ENCODE assay signal across 11 mouse cellular contexts in genomic region chr1:166964508-166964907, GRCm38 (mm10). TPM values are rescaled to one million over a fixed set of nuclear protein-coding genes. Genes with fewer than 3 reads are reported as not detected.
DNase-seq lines count a peak whose midpoint lies in the region; ATAC-seq lines count a peak whose summit lies in the region.
"Had no signal": no experiment of that assay in that cellular context is flagged by ENCODE, and none has a peak within 500 bp of the region (broad histone marks: within the 10 kb centered on the region; RNA-seq: fewer than 3 reads in every experiment).

No protein-coding gene starts in this region.

- 29% methylated on average over 10 of the region's 10 CpGs for WGBS in kidney, embryonic 15.5 days
- WGBS in neural tube, embryonic 11.5 days: 32% methylated on average over 10 of the region's 10 CpGs

- H3K4me3 ChIP-seq in kidney, embryonic 15.5 days (replicated peaks): no peak overlapping the region
- no peak overlapping the region for H3K4me3 ChIP-seq in neural tube, embryonic 11.5 days (ENCODE audit: low read depth, low read length)
- H3K4me3 ChIP-seq: forebrain, embryonic 13.5 days; limb, embryonic 13.5 days; neural tube, embryonic 13.5 days had no signal

- peak; percentile 64; the same call in 1 of the 2 replicates for ATAC-seq in kidney, embryonic 15.5 days (replicated peaks; ENCODE audit: low FRiP score)
- no peak for ATAC-seq in neural tube, embryonic 11.5 days (ENCODE audit: insufficient read depth, low FRiP score, low TSS enrichment)
- ATAC-seq in granulocyte monocyte progenitor cell, adult 5-6 weeks (replicated peaks; ENCODE audit: poor library complexity, severe bottlenecking): no peak
- ATAC-seq: forebrain, embryonic 13.5 days had no signal

- H3K9ac ChIP-seq in kidney, embryonic 15.5 days: no peak overlapping the region
- H3K9ac ChIP-seq in neural tube, embryonic 11.5 days (ENCODE audit: low read length): no peak overlapping the region
- H3K9ac ChIP-seq: forebrain, embryonic 13.5 days; limb, embryonic 13.5 days; neural tube, embryonic 13.5 days had no signal

- no peak overlapping the region for H3K4me2 ChIP-seq in kidney, embryonic 15.5 days
- no peak overlapping the region for H3K4me2 ChIP-seq in neural tube, embryonic 11.5 days (ENCODE audit: low read depth)
- H3K4me2 ChIP-seq: forebrain, embryonic 13.5 days; limb, embryonic 13.5 days; neural tube, embryonic 13.5 days had no signal

- H3K27me3 ChIP-seq in kidney, embryonic 15.5 days: no peaks in the 10 kb centered on the region
- H3K27me3 ChIP-seq in neural tube, embryonic 11.5 days (ENCODE audit: control insufficient read depth, insufficient read depth, low read length): no peaks in the 10 kb centered on the region
- H3K27me3 ChIP-seq: forebrain, embryonic 13.5 days; limb, embryonic 13.5 days; neural tube, embryonic 13.5 days had no signal

- H3K36me3 ChIP-seq in kidney, embryonic 15.5 days: no peaks in the 10 kb centered on the region
- H3K36me3 ChIP-seq in neural tube, embryonic 11.5 days (ENCODE audit: control insufficient read depth, insufficient read depth, low read length): no peaks in the 10 kb centered on the region
- H3K36me3 ChIP-seq: limb, embryonic 13.5 days; neural tube, embryonic 13.5 days had no signal

- no peak for DNase-seq in kidney, adult 18-20 months
- DNase-seq in WW6 (ENCODE audit: low read depth, low spot score): peak; percentile 62
- peak; percentile 63 for DNase-seq in embryo, embryonic 9.5 days (ENCODE audit: extremely low spot score)
- peak; percentile 26 for DNase-seq in neural tube, embryonic 11.5 days (ENCODE audit: low spot score)
- no peak for DNase-seq in layer of hippocampus, postnatal 36 days
- DNase-seq in cerebellum, adult 8-10 months: no peak

- H3K9me3 ChIP-seq in kidney, embryonic 15.5 days (replicated peaks): no peaks in the 10 kb centered on the region
- H3K9me3 ChIP-seq in neural tube, embryonic 11.5 days (ENCODE audit: control insufficient read depth, low read length): no peaks in the 10 kb centered on the region
- H3K9me3 ChIP-seq: forebrain, embryonic 13.5 days; limb, embryonic 13.5 days; neural tube, embryonic 13.5 days had no signal

- no peaks in the 10 kb centered on the region for H3K4me1 ChIP-seq in kidney, embryonic 15.5 days
- H3K4me1 ChIP-seq in neural tube, embryonic 11.5 days (ENCODE audit: control insufficient read depth, insufficient read depth, low read length): no peaks in the 10 kb centered on the region
- H3K4me1 ChIP-seq: limb, embryonic 13.5 days; neural tube, embryonic 13.5 days had no signal

- no peak overlapping the region for H3K27ac ChIP-seq in kidney, embryonic 15.5 days
- H3K27ac ChIP-seq in neural tube, embryonic 11.5 days (ENCODE audit: low read depth, low read length): no peak overlapping the region
- H3K27ac ChIP-seq: forebrain, embryonic 13.5 days; limb, embryonic 13.5 days; neural tube, embryonic 13.5 days had no signal

RNA-seq across cellular contexts. Expression of gene Fam78b, which starts 36.7 kb away (rescaled TPM):
- polyA plus RNA-seq in kidney, embryonic 15.5 days (2015; fragmentation: Nextera tagmentation; extraction: Ambion mirVana): 0.79 and 0.84 TPM in 2 replicates
- polyA plus RNA-seq in neural tube, embryonic 11.5 days (2014; fragmentation: Nextera tagmentation; extraction: Ambion mirVana): 10.8 and 14.5 TPM in 2 replicates
- 10 to 100 TPM; 24.5 to 26.9 TPM for total RNA-seq in layer of hippocampus, postnatal 36 days (2021)
- 1.9 TPM in 1 of 2 replicates, not detected in the other for total RNA-seq in granulocyte monocyte progenitor cell, adult 5-6 weeks (2014; fragmentation: Nextera tagmentation)
- total RNA-seq in granulocyte monocyte progenitor cell, adult 5-6 weeks (2017): not detected in 2 replicates

Comparison
In these comparisons a context has a peak if more than half of its experiments do, and no peak if none do; other contexts are left out.
1. DNase-seq: peak in WW6 (single experiment), embryo, embryonic 9.5 days (single experiment) and neural tube, embryonic 11.5 days (single experiment); none in kidney, adult 18-20 months (single experiment), layer of hippocampus, postnatal 36 days (0 of 2) and cerebellum, adult 8-10 months (single experiment).
2. RNA of gene Fam78b, which starts 36.7 kb away (total RNA-seq): 24.5 to 26.9 TPM in layer of hippocampus, postnatal 36 days; 1.9 TPM in granulocyte monocyte progenitor cell, adult 5-6 weeks; every median in the first group is over 4 times any median in the second.